Mouse (Mus musculus): ENCODE measurements around the gene Tmprss11a.

DNA sequence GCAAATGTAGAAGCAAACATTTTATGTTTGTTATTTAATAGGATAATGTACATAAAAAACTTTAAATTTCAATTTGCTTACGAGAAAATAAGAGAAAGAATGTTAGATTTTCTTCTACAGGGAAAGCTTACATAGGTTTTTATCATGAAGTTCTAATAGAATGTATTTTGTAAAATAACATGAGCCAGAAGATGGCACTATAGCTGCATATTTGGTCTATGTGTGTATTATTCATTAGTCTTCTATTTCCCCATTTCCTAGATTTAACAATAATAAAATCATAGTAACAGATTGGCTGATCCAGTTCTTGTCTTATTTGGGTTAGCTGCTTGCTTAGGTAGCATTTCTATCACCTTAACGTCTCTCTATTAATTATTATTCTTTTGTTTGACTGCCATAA is 13.8 kb upstream of the Tmprss11a start:
- no peak for TF ChIP-seq POLR2A (IDR thresholded peaks at IDR 0.05; ENCODE audit: borderline replicate concordance, low read depth, low read length)
- no peak for TF ChIP-seq CTCF (IDR thresholded peaks at IDR 0.05; ENCODE audit: low read depth, low read length)
